Mouse (Mus musculus): ENCODE results near the gene Cwc22. TPM values are rescaled to one million over a fixed set of nuclear protein-coding genes. Genes with fewer than 3 reads are reported as not detected.
"Not testable (repeated sequence)": the region's sequence is repeated elsewhere in the genome, so short reads cannot be mapped to it uniquely, and the experiment has no call there.

Cwc22 gene
- total and polyA plus RNA-seq, 2 experiments from 2014 or later, result 10.8 to 16.0 TPM

DNA sequence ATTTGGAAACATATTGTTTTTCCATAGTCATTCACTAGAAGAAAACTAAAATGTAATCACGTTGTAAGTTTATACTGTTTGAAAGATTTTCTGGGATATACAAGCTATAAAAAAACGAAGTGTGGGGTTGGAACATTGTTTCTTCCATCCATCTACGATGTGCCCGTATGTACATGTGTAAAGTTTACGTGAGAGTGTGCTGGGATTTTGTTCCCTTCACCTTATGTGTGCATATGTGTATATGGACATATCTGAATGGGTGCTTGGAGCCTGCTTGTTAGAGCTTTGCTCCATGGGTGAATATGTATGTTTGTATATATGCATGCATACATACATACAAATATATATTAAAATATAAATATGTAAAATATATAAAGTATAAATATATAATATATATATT, 45.4 kb downstream of the Cwc22 start:
- DNase-seq (ENCODE audit: low spot score) (no peak), ATAC-seq (ENCODE audit: insufficient read depth, low read depth) (no peak)
- Histone ChIP-seq H3K36me3 (replicated peaks; ENCODE audit: control insufficient read depth, insufficient read depth, low read length) (peaks cover 74% of the 10 kb centered on the region), H3K4me2 (ENCODE audit: low read depth, low read length) (no peak overlapping the region), H3K9ac (replicated peaks; ENCODE audit: low read depth, low read length) (no peak overlapping the region), H3K4me3 (ENCODE audit: low read depth, low read length) (no peak overlapping the region), H3K9me3 (replicated peaks; ENCODE audit: control insufficient read depth, low read length) (no peaks in the 10 kb centered on the region), H3K27me3 (ENCODE audit: control insufficient read depth, insufficient read depth, low read length) (no peaks in the 10 kb centered on the region), H3K4me1 (ENCODE audit: control insufficient read depth, insufficient read depth) (no peaks in the 10 kb centered on the region), H3K27ac (ENCODE audit: low read depth) (no peak overlapping the region)
- no peak for TF ChIP-seq EP300 (IDR thresholded peaks at IDR 0.05; ENCODE audit: low read depth)
- no peak for TF ChIP-seq CTCF (IDR thresholded peaks at IDR 0.05; ENCODE audit: low read depth)
- WGBS, result 96% methylated on average over 5 of the region's 5 CpGs

DNA sequence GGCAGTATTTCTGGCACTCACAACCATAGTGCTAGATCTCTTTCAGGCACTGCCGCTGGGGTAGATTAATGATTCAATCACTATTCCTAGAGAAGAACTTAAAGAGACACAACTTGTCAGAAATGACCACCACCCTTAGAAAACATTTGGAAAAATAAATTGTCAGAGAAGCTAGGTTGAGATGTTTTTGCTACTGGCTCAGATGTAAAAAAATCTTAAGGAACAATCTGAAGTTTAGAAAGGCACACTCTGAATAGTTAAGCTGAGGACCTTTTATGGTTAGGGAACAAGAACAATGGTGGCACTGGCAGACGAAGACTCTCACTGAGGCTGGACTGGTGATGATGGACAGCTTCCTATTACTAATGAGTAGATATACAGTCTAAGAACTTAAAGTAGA, 46.1 kb downstream of the Cwc22 start:
- Histone ChIP-seq H3K27ac (ENCODE audit: low read depth) (no peak overlapping the region), H3K4me3 (ENCODE audit: low read depth, low read length) (no peak overlapping the region), H3K27me3 (ENCODE audit: control insufficient read depth, insufficient read depth, low read length) (no peaks in the 10 kb centered on the region), H3K36me3 (replicated peaks; ENCODE audit: control insufficient read depth, insufficient read depth, low read length) (peaks cover 68% of the 10 kb centered on the region), H3K9ac (replicated peaks; ENCODE audit: low read depth, low read length) (no peak overlapping the region), H3K9me3 (replicated peaks; ENCODE audit: control insufficient read depth, low read length) (no peaks in the 10 kb centered on the region), H3K4me1 (ENCODE audit: control insufficient read depth, insufficient read depth) (no peaks in the 10 kb centered on the region), H3K4me2 (ENCODE audit: low read depth, low read length) (no peak overlapping the region)
- WGBS, result 80% methylated on average over 2 of the region's 2 CpGs
- ATAC-seq (ENCODE audit: insufficient read depth, low read depth) (no peak), DNase-seq (ENCODE audit: low spot score) (no peak)
- no peak for TF ChIP-seq EP300 (IDR thresholded peaks at IDR 0.05; ENCODE audit: low read depth)
- TF ChIP-seq CTCF (IDR thresholded peaks at IDR 0.05; ENCODE audit: low read depth), result no peak

GRCm38 (mm10) chr2:77898436-77898835, 47.7 kb downstream of the Cwc22 start:
- ATAC-seq (ENCODE audit: insufficient read depth, low read depth) (no peak), DNase-seq (ENCODE audit: low spot score) (no peak)
- Histone ChIP-seq H3K4me1 (ENCODE audit: control insufficient read depth, insufficient read depth) (no peaks in the 10 kb centered on the region), H3K36me3 (replicated peaks; ENCODE audit: control insufficient read depth, insufficient read depth, low read length) (peaks cover 65% of the 10 kb centered on the region), H3K4me2 (ENCODE audit: low read depth, low read length) (no peak overlapping the region), H3K9ac (replicated peaks; ENCODE audit: low read depth, low read length) (no peak overlapping the region), H3K27me3 (ENCODE audit: control insufficient read depth, insufficient read depth, low read length) (no peaks in the 10 kb centered on the region), H3K9me3 (replicated peaks; ENCODE audit: control insufficient read depth, low read length) (no peaks in the 10 kb centered on the region), H3K4me3 (ENCODE audit: low read depth, low read length) (no peak overlapping the region), H3K27ac (ENCODE audit: low read depth) (no peak overlapping the region)
- TF ChIP-seq CTCF (IDR thresholded peaks at IDR 0.05; ENCODE audit: low read depth) (no peak), EP300 (IDR thresholded peaks at IDR 0.05; ENCODE audit: low read depth) (no peak)
- WGBS, result 94% methylated on average over 2 of the region's 2 CpGs

- no peak overlapping the region for H3K27ac ChIP-seq (ENCODE audit: low read depth)
- WGBS, result 84% methylated on average over 5 of the region's 5 CpGs
- no peak overlapping the region for H3K4me2 ChIP-seq (ENCODE audit: low read depth, low read length)
- no peaks in the 10 kb centered on the region for H3K4me1 ChIP-seq (ENCODE audit: control insufficient read depth, insufficient read depth)
- no peaks in the 10 kb centered on the region for H3K9me3 ChIP-seq (replicated peaks; ENCODE audit: control insufficient read depth, low read length)
- TF ChIP-seq CTCF (IDR thresholded peaks at IDR 0.05; ENCODE audit: low read depth) (no peak), EP300 (IDR thresholded peaks at IDR 0.05; ENCODE audit: low read depth) (no peak)
- ATAC-seq (ENCODE audit: insufficient read depth, low read depth) (no peak), DNase-seq (ENCODE audit: low spot score) (no peak)
- peaks cover 65% of the 10 kb centered on the region for H3K36me3 ChIP-seq (replicated peaks; ENCODE audit: control insufficient read depth, insufficient read depth, low read length)
- no peak overlapping the region for H3K4me3 ChIP-seq (ENCODE audit: low read depth, low read length)
- no peaks in the 10 kb centered on the region for H3K27me3 ChIP-seq (ENCODE audit: control insufficient read depth, insufficient read depth, low read length)
- no peak overlapping the region for H3K9ac ChIP-seq (replicated peaks; ENCODE audit: low read depth, low read length)
These were observed 48.2 kb downstream of the Cwc22 start for GRCm38 (mm10) chr2:77897988-77898387.

DNA sequence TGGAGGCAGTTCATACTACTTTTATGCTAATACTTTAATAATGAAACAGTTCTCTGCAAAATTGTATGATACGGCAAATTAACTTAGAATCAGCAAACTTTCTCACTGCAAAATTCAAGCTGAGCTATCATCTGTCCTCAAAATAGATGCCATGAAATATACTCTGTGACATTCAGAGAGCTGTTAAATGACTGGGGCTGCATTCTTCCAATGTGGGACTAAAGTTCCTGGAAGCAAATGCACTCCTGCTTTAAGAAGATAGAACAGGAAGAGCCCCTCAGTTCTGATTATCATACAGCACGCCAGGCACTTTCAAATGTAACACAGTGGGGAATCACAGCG, 48.6 kb downstream of the Cwc22 start:
- Histone ChIP-seq H3K27me3 (ENCODE audit: control insufficient read depth, insufficient read depth, low read length) (no peaks in the 10 kb centered on the region), H3K27ac (ENCODE audit: low read depth) (no peak overlapping the region), H3K4me2 (ENCODE audit: low read depth, low read length) (no peak overlapping the region), H3K9ac (replicated peaks; ENCODE audit: low read depth, low read length) (no peak overlapping the region), H3K4me1 (ENCODE audit: control insufficient read depth, insufficient read depth) (no peaks in the 10 kb centered on the region), H3K36me3 (replicated peaks; ENCODE audit: control insufficient read depth, insufficient read depth, low read length) (peaks cover 65% of the 10 kb centered on the region), H3K4me3 (ENCODE audit: low read depth, low read length) (no peak overlapping the region), H3K9me3 (replicated peaks; ENCODE audit: control insufficient read depth, low read length) (no peaks in the 10 kb centered on the region)
- no peak for TF ChIP-seq EP300 (IDR thresholded peaks at IDR 0.05; ENCODE audit: low read depth)
- TF ChIP-seq CTCF (IDR thresholded peaks at IDR 0.05; ENCODE audit: low read depth), result no peak
- ATAC-seq (ENCODE audit: insufficient read depth, low read depth), result no peak
- DNase-seq (ENCODE audit: low spot score), result no peak
- WGBS, result 87% methylated on average over 3 of the region's 3 CpGs

DNA sequence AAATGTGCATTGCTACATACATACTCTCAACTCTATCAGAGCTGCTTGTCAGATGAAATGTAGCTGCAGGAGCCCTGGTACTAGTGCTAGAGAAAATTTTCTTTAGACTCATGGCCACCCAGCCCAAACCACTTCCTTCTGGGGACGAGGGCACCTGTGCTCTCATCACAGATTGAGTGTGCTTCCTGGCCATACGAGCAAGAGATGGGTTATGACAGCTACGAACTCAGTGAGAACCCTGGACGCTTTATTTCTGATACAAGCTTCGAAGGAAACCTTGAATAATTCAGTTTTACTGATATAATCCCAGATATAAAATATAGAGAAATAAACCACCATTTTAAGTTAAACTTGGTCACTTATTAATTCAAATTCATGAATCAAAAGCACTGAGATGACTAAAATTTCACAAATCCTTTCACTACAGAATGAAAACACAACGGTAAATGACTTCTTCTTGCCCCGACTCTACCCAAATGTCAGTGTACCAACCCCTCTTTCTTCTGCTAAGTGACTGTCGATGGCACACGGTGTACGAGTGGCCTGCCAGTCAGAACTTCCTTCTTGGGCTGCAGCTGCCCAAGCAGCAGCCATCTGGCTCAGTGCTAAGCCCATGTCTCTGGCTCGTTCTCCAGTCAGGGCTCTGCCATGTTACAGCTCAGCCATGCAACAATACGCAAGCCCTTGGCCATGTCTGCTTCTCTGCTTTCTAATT, 49.2 kb downstream of the Cwc22 start:
- 91% methylated on average over 12 of the region's 12 CpGs for WGBS
- H3K4me3 ChIP-seq (ENCODE audit: low read depth, low read length), result no peak overlapping the region
- TF ChIP-seq CTCF (IDR thresholded peaks at IDR 0.05; ENCODE audit: low read depth), result no peak
- TF ChIP-seq EP300 (IDR thresholded peaks at IDR 0.05; ENCODE audit: low read depth), result no peak
- H3K9me3 ChIP-seq (replicated peaks; ENCODE audit: control insufficient read depth, low read length), result no peaks in the 10 kb centered on the region
- H3K9ac ChIP-seq (replicated peaks; ENCODE audit: low read depth, low read length), result no peak overlapping the region
- H3K27me3 ChIP-seq (ENCODE audit: control insufficient read depth, insufficient read depth, low read length), result no peaks in the 10 kb centered on the region
- H3K4me1 ChIP-seq (ENCODE audit: control insufficient read depth, insufficient read depth), result no peaks in the 10 kb centered on the region
- no peak overlapping the region for H3K4me2 ChIP-seq (ENCODE audit: low read depth, low read length)
- no peak for DNase-seq (ENCODE audit: low spot score)
- H3K36me3 ChIP-seq (replicated peaks; ENCODE audit: control insufficient read depth, insufficient read depth, low read length), result peaks cover 69% of the 10 kb centered on the region
- H3K27ac ChIP-seq (ENCODE audit: low read depth), result no peak overlapping the region
- no peak for ATAC-seq (ENCODE audit: insufficient read depth, low read depth)

DNA sequence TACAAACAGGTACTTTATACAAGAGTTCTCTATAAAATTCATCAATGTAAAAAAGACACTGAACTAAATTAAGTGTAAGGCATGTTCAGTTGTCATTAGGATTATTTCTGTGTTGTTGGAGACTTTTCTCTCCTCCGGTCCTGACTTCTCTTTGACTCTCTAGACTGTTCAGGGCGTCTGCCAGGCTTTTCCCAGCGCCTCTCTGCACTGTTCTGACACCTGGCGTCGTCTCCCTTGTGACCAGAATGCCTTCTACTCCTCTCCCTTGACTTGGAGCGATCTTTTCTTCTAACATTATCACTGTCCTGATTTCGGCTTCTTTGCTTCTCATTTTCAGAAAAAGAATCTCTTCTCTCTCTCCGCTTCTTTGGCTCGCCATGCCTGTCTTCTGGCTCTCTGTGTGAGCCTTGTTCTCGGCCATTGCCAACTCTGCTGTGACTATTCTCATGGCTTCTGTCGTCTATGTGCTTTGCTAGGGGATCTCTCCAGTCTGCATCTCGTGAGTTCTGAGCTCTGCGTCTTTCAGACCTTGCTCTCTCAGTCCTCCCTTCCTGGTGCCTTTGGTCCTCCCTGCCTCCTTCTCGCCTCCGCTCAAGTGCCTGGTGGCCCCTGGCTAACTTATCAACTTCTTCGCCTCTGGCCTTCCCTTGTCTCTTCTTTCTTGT, 50.1 kb downstream of the Cwc22 start:
- WGBS, result 88% methylated on average over 16 of the region's 16 CpGs

More for the DNA sequence above, 50.1 kb downstream of the Cwc22 start:
- not testable (repeated sequence) for H3K9ac ChIP-seq (replicated peaks; ENCODE audit: low read depth, low read length); H3K4me1 ChIP-seq (ENCODE audit: control insufficient read depth, insufficient read depth); H3K4me2 ChIP-seq (ENCODE audit: low read depth, low read length); H3K27me3 ChIP-seq (ENCODE audit: control insufficient read depth, insufficient read depth, low read length); H3K4me3 ChIP-seq (ENCODE audit: low read depth, low read length); ATAC-seq (ENCODE audit: insufficient read depth, low read depth); H3K9me3 ChIP-seq (replicated peaks; ENCODE audit: control insufficient read depth, low read length); DNase-seq (ENCODE audit: low spot score); H3K27ac ChIP-seq (ENCODE audit: low read depth)
- H3K36me3 ChIP-seq (replicated peaks; ENCODE audit: control insufficient read depth, insufficient read depth, low read length), result peaks cover 61% of the 10 kb centered on the region

Measured in heart, postnatal 0 days (tissue).